ENCODE assay signal across 9 mouse cellular contexts in genomic region chr7:100924674-100925445, GRCm38 (mm10). TPM values are rescaled to one million over a fixed set of nuclear protein-coding genes. Genes with fewer than 3 reads are reported as not detected.
DNase-seq lines count a peak whose midpoint lies in the region; ATAC-seq lines count a peak whose summit lies in the region.
"Had no signal": no experiment of that assay in that cellular context is flagged by ENCODE, and none has a peak within 500 bp of the region (broad histone marks: within the 10 kb centered on the region; RNA-seq: fewer than 3 reads in every experiment).

No protein-coding gene starts in this region.

- peaks cover 70% of the 10 kb centered on the region for H3K4me1 ChIP-seq in midbrain, embryonic 12.5 days

- 17% methylated on average over 10 of the region's 10 CpGs for WGBS in midbrain, embryonic 12.5 days

- DNase-seq in kidney, postnatal 10 days, result peak; percentile 39
- no peak for DNase-seq in kidney, postnatal 36 days
- peak; percentile 57 for DNase-seq in adrenal gland, postnatal 25 days
- DNase-seq in forelimb bud, embryonic 11.5 days (ENCODE audit: low read depth, low spot score), result peak; percentile 33
- no peak for DNase-seq in left cerebral cortex, adult 18-20 months (ENCODE audit: low spot score in 2 of 2)
- no peak for DNase-seq in urinary bladder, postnatal 4 days (ENCODE audit: low spot score in 2 of 2)
- DNase-seq in MN1 (ENCODE audit: low spot score), result no peak

- H3K9me3 ChIP-seq in midbrain, embryonic 12.5 days, result no peaks in the 10 kb centered on the region

- peak overlapping the region; percentile 88 for H3K4me2 ChIP-seq in midbrain, embryonic 12.5 days (replicated peaks)

- H3K27me3 ChIP-seq in midbrain, embryonic 12.5 days, result peaks cover 6% of the 10 kb centered on the region

- H3K36me3 ChIP-seq in midbrain, embryonic 12.5 days, result 0 out of 2 replicates have a peak, but pooled peaks cover 7% of the 10 kb centered on the region

- H3K27ac ChIP-seq in midbrain, embryonic 12.5 days (replicated peaks), result no peak overlapping the region

- peak overlapping the region; percentile 24; the same call in 1 of the 2 replicates for H3K9ac ChIP-seq in midbrain, embryonic 12.5 days (replicated peaks)

- ATAC-seq in midbrain, embryonic 12.5 days (ENCODE audit: low FRiP score, low read depth), result no peak

- 0 out of 2 replicates have a peak overlapping the region, but pooled peaks have one; percentile 7 for H3K4me3 ChIP-seq in midbrain, embryonic 12.5 days
- H3K4me3 ChIP-seq: erythroblast, embryonic 14.5 days had no signal

RNA-seq across cellular contexts. Expression of gene Arhgef17, which starts 7.0 kb away (rescaled TPM):
- 76.1 and 81.2 TPM in 2 replicates for total RNA-seq in adrenal gland, postnatal 25 days (2021)
- polyA plus RNA-seq in midbrain, embryonic 12.5 days (2016; fragmentation: Nextera tagmentation; extraction: Ambion mirVana), result 7.1 and 7.9 TPM in 2 replicates
- total RNA-seq in left cerebral cortex, adult 18-20 months (2021), result 100 to 1,000 TPM; 136 to 141 TPM

RNA-seq across cellular contexts. Expression of gene P2ry6, which starts 49.6 kb away (rescaled TPM):
- total RNA-seq in adrenal gland, postnatal 25 days (2021), result 5.8 and 9.5 TPM in 2 replicates
- polyA plus RNA-seq in midbrain, embryonic 12.5 days (2016; fragmentation: Nextera tagmentation; extraction: Ambion mirVana), result 2.2 and 3.0 TPM in 2 replicates
- 1 to 10 TPM; 2.6 to 3.0 TPM for total RNA-seq in left cerebral cortex, adult 18-20 months (2021)

Comparison
In these comparisons a context has a peak if more than half of its experiments do, and no peak if none do; other contexts are left out.
1. DNase-seq: peak in kidney, postnatal 10 days (single experiment), adrenal gland, postnatal 25 days (single experiment) and forelimb bud, embryonic 11.5 days (single experiment); none in kidney, postnatal 36 days (0 of 2), left cerebral cortex, adult 18-20 months (0 of 2), urinary bladder, postnatal 4 days (0 of 2) and MN1 (single experiment).